Mouse (Mus musculus): ENCODE measurements at regions not wholly inside any gene's neighbourhood (a gene's known extent, or its start where the extent isn't known, plus 50 kb on each side); places are given as distances from the start of the nearest gene placed in this dataset.
A peak's percentile ranks its signal among the peaks of the same experiment; 100 is the strongest.

DNA sequence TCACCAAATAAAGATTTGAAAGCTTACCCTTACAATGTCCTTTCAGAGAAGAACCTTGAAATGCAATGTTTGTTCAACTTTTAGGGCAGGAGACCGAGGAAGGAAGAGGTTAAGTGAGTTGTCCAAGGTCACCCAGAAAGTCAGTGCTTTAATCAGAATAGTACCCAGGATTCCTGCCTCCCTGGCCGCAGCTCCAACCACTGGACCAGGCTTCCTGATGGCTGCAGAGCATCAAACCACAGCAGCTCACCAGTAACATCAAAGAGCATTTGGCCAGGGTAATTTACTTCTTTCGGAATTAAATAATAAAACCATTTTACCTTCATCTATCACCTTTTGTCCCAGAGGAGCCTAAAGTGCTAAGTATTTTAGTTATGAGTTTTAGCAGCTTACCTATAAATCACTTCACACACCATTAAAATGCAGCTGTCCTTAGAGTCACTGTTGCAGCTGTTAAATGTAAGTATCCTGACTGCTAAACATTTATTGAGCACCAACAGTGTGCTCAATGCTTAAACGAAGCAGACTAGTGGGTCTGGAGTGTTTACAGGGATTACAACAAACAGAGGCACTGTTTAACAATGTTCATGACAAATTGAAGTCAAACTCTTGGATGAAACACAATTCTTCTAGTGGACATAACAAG is 306.1 kb downstream of the Zpld1 start:
- Histone ChIP-seq H3K27ac (ENCODE audit: control insufficient read depth, low read depth, low read length) (no peak overlapping the region), H3K27me3 (ENCODE audit: control insufficient read depth in 1 of 2, insufficient read depth in 2 of 2, low read length in 2 of 2) (no peaks in the 10 kb centered on the region), H3K9ac (ENCODE audit: control insufficient read depth, low read depth, low read length, poor library complexity, severe bottlenecking) (no peak overlapping the region), H3K79me2 (ENCODE audit: control insufficient read depth, insufficient read depth, low read length, poor library complexity) (no peaks in the 10 kb centered on the region), H3K4me3 (ENCODE audit: control insufficient read depth in 1 of 2, insufficient read depth in 1 of 2, low read depth in 2 of 2, low read length in 2 of 2) (no peak overlapping the region), H3K36me3 (ENCODE audit: control insufficient read depth in 1 of 2, insufficient read depth in 2 of 2, low read length in 2 of 2) (no peaks in the 10 kb centered on the region), H3K4me1 (ENCODE audit: control insufficient read depth in 1 of 2, insufficient read depth in 2 of 2, low read length in 2 of 2) (no peaks in the 10 kb centered on the region), H3K9me3 (replicated peaks; ENCODE audit: insufficient read depth, low read length) (no peaks in the 10 kb centered on the region)
- TF ChIP-seq UBTF (IDR thresholded peaks at IDR 0.05; ENCODE audit: borderline replicate concordance, insufficient read depth, low read depth, low read length) (no peak), MEF2A (IDR thresholded peaks at IDR 0.05; ENCODE audit: extremely low read depth, insufficient replicate concordance, low read depth, low read length, poor library complexity, severe bottlenecking) (no peak), NELFE (IDR thresholded peaks at IDR 0.05; ENCODE audit: low read depth, low read length) (no peak), POLR2AphosphoS2 (IDR thresholded peaks at IDR 0.05; ENCODE audit: low read length) (no peak), TBP (IDR thresholded peaks at IDR 0.05; ENCODE audit: low read depth, low read length) (no peak), ZMIZ1 (IDR thresholded peaks at IDR 0.05; ENCODE audit: low read depth, low read length) (no peak), JUND (IDR thresholded peaks at IDR 0.05; ENCODE audit: low read depth, low read length) (no peak), RAD21 (IDR thresholded peaks at IDR 0.05; ENCODE audit: low read depth, low read length) (no peak), CTCF (IDR thresholded peaks at IDR 0.05 in 2 of 3, conservative IDR thresholded peaks at IDR 0.05 in 1 of 3; ENCODE audit: control insufficient read depth in 1 of 3, insufficient read depth in 1 of 3, low read depth in 2 of 3, low read length in 3 of 3, poor library complexity in 1 of 3, severe bottlenecking in 1 of 3) (no peak), BHLHE40 (IDR thresholded peaks at IDR 0.05; ENCODE audit: borderline replicate concordance, low read depth, low read length) (no peak), TCF12 (IDR thresholded peaks at IDR 0.05; ENCODE audit: low read depth, low read length) (no peak), MXI1 (IDR thresholded peaks at IDR 0.05; ENCODE audit: low read depth, low read length) (no peak)
- no peak for DNase-seq (ENCODE audit: low read depth, low spot score)

DNA sequence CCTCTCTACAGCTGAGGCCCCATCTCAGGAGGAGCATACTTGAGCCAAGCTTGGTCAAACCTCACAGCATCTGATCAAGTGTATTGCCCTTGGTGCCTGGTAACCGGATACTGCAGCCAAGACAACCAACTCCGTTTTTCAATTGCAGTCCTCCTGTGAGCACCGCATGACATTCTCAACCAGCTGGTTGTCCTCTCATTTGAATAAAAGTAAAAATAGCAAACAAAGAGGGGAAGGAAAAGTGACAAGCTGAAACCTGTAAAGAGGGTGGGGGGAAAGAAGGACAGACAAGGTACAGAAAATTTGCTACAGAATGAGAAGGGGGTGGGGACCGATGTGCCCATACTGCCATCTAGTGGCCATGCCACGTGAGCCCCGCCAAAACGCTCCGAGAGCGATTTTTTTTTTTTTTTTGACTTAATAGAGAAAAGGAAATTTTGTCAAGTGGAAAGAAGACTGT is 314.0 kb downstream of the Zpld1 start:
- Histone ChIP-seq H3K36me3 (ENCODE audit: control insufficient read depth in 1 of 2, insufficient read depth in 2 of 2, low read length in 2 of 2) (no peaks in the 10 kb centered on the region), H3K4me3 (ENCODE audit: control insufficient read depth in 1 of 2, insufficient read depth in 1 of 2, low read depth in 2 of 2, low read length in 2 of 2) (peak overlapping the region; percentile 12 to 45; a peak in 3 of 4 replicates), H3K27ac (ENCODE audit: control insufficient read depth, low read depth, low read length) (no peak overlapping the region), H3K79me2 (ENCODE audit: control insufficient read depth, insufficient read depth, low read length, poor library complexity) (no peaks in the 10 kb centered on the region), H3K27me3 (ENCODE audit: control insufficient read depth in 1 of 2, insufficient read depth in 2 of 2, low read length in 2 of 2) (no peaks in the 10 kb centered on the region), H3K4me1 (ENCODE audit: control insufficient read depth in 1 of 2, insufficient read depth in 2 of 2, low read length in 2 of 2) (no peaks in the 10 kb centered on the region), H3K9me3 (replicated peaks; ENCODE audit: insufficient read depth, low read length) (no peaks in the 10 kb centered on the region), H3K9ac (ENCODE audit: control insufficient read depth, low read depth, low read length, poor library complexity, severe bottlenecking) (peak overlapping the region; percentile 50)
- no peak for TF ChIP-seq MXI1 (IDR thresholded peaks at IDR 0.05; ENCODE audit: low read depth, low read length)
- TF ChIP-seq ZNF384 (IDR thresholded peaks at IDR 0.05; ENCODE audit: low read depth, low read length), result peak; percentile 97
- TF ChIP-seq CHD2 (IDR thresholded peaks at IDR 0.05; ENCODE audit: low read length), result no peak
- TF ChIP-seq KAT2A (conservative IDR thresholded peaks at IDR 0.05; ENCODE audit: low read depth, low read length), result no peak
- TF ChIP-seq RCOR1 (IDR thresholded peaks at IDR 0.05; ENCODE audit: low read depth, low read length), result no peak
- no peak for TF ChIP-seq UBTF (IDR thresholded peaks at IDR 0.05; ENCODE audit: borderline replicate concordance, insufficient read depth, low read depth, low read length)
- TF ChIP-seq SMC3 (IDR thresholded peaks at IDR 0.05; ENCODE audit: low read depth, low read length), result peak; percentile 81
- no peak for TF ChIP-seq BHLHE40 (IDR thresholded peaks at IDR 0.05; ENCODE audit: borderline replicate concordance, low read depth, low read length)
- no peak for TF ChIP-seq MEF2A (IDR thresholded peaks at IDR 0.05; ENCODE audit: extremely low read depth, insufficient replicate concordance, low read depth, low read length, poor library complexity, severe bottlenecking)
- peak; percentile 73 to 92 (median 80) for TF ChIP-seq CTCF (IDR thresholded peaks at IDR 0.05 in 2 of 3, conservative IDR thresholded peaks at IDR 0.05 in 1 of 3; ENCODE audit: control insufficient read depth in 1 of 3, insufficient read depth in 1 of 3, low read depth in 2 of 3, low read length in 3 of 3, poor library complexity in 1 of 3, severe bottlenecking in 1 of 3)
- TF ChIP-seq MAZ (IDR thresholded peaks at IDR 0.05; ENCODE audit: low read depth, low read length), result peak; percentile 51; the same call in 1 of the 2 replicates
- TF ChIP-seq TCF12 (IDR thresholded peaks at IDR 0.05; ENCODE audit: low read depth, low read length), result no peak
- peak; percentile 87 for TF ChIP-seq ZC3H11A (IDR thresholded peaks at IDR 0.05; ENCODE audit: low read depth, low read length)
- peak; percentile 89 for TF ChIP-seq RAD21 (IDR thresholded peaks at IDR 0.05; ENCODE audit: low read depth, low read length)
- no peak for TF ChIP-seq POLR2AphosphoS2 (IDR thresholded peaks at IDR 0.05; ENCODE audit: low read length)
- no peak for TF ChIP-seq ZKSCAN1 (IDR thresholded peaks at IDR 0.05; ENCODE audit: low read depth, low read length)
- TF ChIP-seq MYB (IDR thresholded peaks at IDR 0.05; ENCODE audit: low read depth, low read length), result no peak
- TF ChIP-seq CHD1 (IDR thresholded peaks at IDR 0.05; ENCODE audit: low read depth, low read length), result no peak
- no peak for TF ChIP-seq ETS1 (IDR thresholded peaks at IDR 0.05; ENCODE audit: low read depth, low read length)
- TF ChIP-seq USF1 (IDR thresholded peaks at IDR 0.05; ENCODE audit: low read depth, low read length), result peak; percentile 28; the same call in 1 of the 2 replicates
- TF ChIP-seq MAX (IDR thresholded peaks at IDR 0.05; ENCODE audit: low read length), result no peak
- no peak for TF ChIP-seq ELF1 (IDR thresholded peaks at IDR 0.05; ENCODE audit: low read depth, low read length)
- no peak for TF ChIP-seq NRF1 (IDR thresholded peaks at IDR 0.05; ENCODE audit: insufficient read depth, low read depth, low read length, poor library complexity, severe bottlenecking)
- TF ChIP-seq MAFK (IDR thresholded peaks at IDR 0.05; ENCODE audit: borderline replicate concordance, low read depth, low read length), result no peak
- DNase-seq (ENCODE audit: low read depth, low spot score), result peak; percentile 53

All from MEL (cell line).